Mouse (Mus musculus) intestine, embryonic 14.5 days (tissue): ENCODE data around the gene Kif1a. TPM values are rescaled to one million over a fixed set of nuclear protein-coding genes. Genes with fewer than 3 reads are reported as not detected.
A peak's percentile ranks its signal among the peaks of the same experiment; 100 is the strongest.

Experiments used
- ATAC-seq: fragments of 200-750 bp; cut with Nextera tagmentation; replicated peaks from 2 replicates; pipeline ENCODE4 v1.8.0; 2017; ENCODE audit warnings: low read depth, moderate number of reproducible peaks, moderate TSS enrichment, moderate library complexity; ENCODE audit not compliant: low FRiP score, low TSS enrichment
- DNase-seq: peaks from one replicate; pipeline ENCODE4 v3.0.0-alpha.2; 2018; ENCODE audit warnings: low spot score
- H3K27ac ChIP-seq: fragments of 300-500 bp; sonication (generic); 2 replicates; pipeline ENCODE4 v1.5.1; 2014; ENCODE audit warnings: low read depth, mild to moderate bottlenecking, control low read depth
- H3K27me3 ChIP-seq: fragments of 300-500 bp; sonication (generic); replicated peaks from 2 replicates; pipeline ENCODE4 v1.6.1; 2014; ENCODE audit warnings: low read length, control low read depth; ENCODE audit not compliant: control insufficient read depth, insufficient read depth
- H3K36me3 ChIP-seq: fragments of 300-500 bp; sonication (generic); 2 replicates; pipeline ENCODE4 v1.6.1; 2014; ENCODE audit warnings: low read length, control low read depth; ENCODE audit not compliant: control insufficient read depth, insufficient read depth
- H3K4me1 ChIP-seq: fragments of 300-500 bp; sonication (generic); replicated peaks from 2 replicates; pipeline ENCODE4 v1.6.1; 2014; ENCODE audit warnings: low read length, control low read depth, mixed read lengths; ENCODE audit not compliant: control insufficient read depth, insufficient read depth
- H3K4me2 ChIP-seq: fragments of 300-500 bp; sonication (generic); 2 replicates; pipeline ENCODE4 v1.6.1; 2014; ENCODE audit warnings: low read length
- H3K4me3 ChIP-seq: fragments of 300-500 bp; sonication (generic); 2 replicates; pipeline ENCODE4 v1.5.1; 2014; ENCODE audit warnings: low read depth, low read length, control low read depth, mixed read lengths
- H3K9ac ChIP-seq: fragments of 300-500 bp; sonication (generic); 2 replicates; pipeline ENCODE4 v1.6.1; 2014; ENCODE audit warnings: mild to moderate bottlenecking, low read length
- H3K9me3 ChIP-seq: fragments of 300-500 bp; sonication (generic); 2 replicates; pipeline ENCODE4 v1.6.1; 2016; ENCODE audit warnings: low read length, control low read depth; ENCODE audit not compliant: control insufficient read depth
- WGBS: fragments of 180-500 bp; shearing (Covaris S2); extraction: QIAGEN DNeasy Blood & Tissue Kit; methylation state at CpG from one replicate; pipeline ENCODE4 v1.1.7; 2014; 5-methylcytosine and 5-hydroxymethylcytosine counted together
- polyA plus RNA-seq: library from polyadenylated mRNA; unstranded; fragments of >200 nt; fragmentation: Nextera tagmentation; extraction: Ambion mirVana; gene quantifications from 2 replicates; pipeline ENCODE4 v1.2.1, GENCODE M21; 2014

The Kif1a gene
- polyA plus RNA-seq, 1 experiment from 2014 or later: 15.8 TPM

- Histone ChIP-seq H3K36me3 (no peaks in the 10 kb centered on the region), H3K4me2 (peak overlapping the region; percentile 13; the same call in 1 of the 2 replicates), H3K9ac (no peak overlapping the region), H3K9me3 (no peaks in the 10 kb centered on the region), H3K4me3 (no peak overlapping the region), H3K27ac (no peak overlapping the region), H3K4me1 (no peaks in the 10 kb centered on the region), H3K27me3 (no peaks in the 10 kb centered on the region)
- DNase-seq (no peak), ATAC-seq (no peak)
- 42% methylated on average over 18 of the region's 23 CpGs for WGBS
Observed at GRCm38 (mm10) chr1:93051124-93051833, 50.5 kb downstream of the Kif1a start.

GRCm38 (mm10) chr1:93050071-93050470, 51.7 kb downstream of the Kif1a start:
- Histone ChIP-seq H3K9ac (no peak overlapping the region), H3K27ac (no peak overlapping the region), H3K4me2 (no peak overlapping the region), H3K4me3 (no peak overlapping the region), H3K4me1 (no peaks in the 10 kb centered on the region), H3K36me3 (no peaks in the 10 kb centered on the region), H3K9me3 (no peaks in the 10 kb centered on the region), H3K27me3 (no peaks in the 10 kb centered on the region)
- 86% methylated on average over 3 of the region's 3 CpGs for WGBS
- DNase-seq: no peak
- ATAC-seq: no peak

DNA sequence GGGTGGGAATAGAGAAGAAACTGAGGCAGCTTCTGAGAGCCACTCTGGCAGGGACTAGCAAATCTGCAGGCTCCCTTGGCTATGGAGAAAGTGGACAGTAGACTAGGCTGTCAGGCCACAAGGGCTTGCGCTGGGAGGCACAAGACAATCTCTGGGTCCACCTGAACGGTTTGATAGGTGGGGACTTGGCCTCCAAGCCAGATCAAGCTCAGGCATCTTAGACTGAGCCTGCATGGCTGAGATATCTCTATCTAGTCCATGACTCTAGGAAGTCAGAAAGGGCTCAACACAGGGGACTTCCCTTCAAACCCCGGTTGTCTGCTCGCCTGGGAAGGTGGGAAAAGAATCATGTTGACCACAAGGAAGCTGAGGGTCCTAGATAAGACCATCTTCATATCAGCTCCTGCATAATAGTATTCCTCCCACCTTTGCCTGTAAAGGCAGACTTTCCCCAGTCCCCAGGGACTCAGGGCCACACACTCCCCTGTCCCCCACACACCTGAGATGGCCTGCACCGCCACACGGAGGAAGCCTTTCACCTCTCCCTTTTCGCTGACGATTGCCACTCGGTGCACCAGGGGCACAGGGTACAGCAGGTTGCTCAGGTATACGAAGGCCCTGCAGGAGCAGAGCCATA, 55.5 kb downstream of the Kif1a start:
- no peak for ATAC-seq
- no peak for DNase-seq
- no peak overlapping the region for H3K27ac ChIP-seq
- no peaks in the 10 kb centered on the region for H3K36me3 ChIP-seq
- H3K9ac ChIP-seq: no peak overlapping the region
- no peaks in the 10 kb centered on the region for H3K9me3 ChIP-seq
- no peak overlapping the region for H3K4me3 ChIP-seq
- H3K4me2 ChIP-seq: no peak overlapping the region
- H3K4me1 ChIP-seq: no peaks in the 10 kb centered on the region
- H3K27me3 ChIP-seq: no peaks in the 10 kb centered on the region
- WGBS: 85% methylated on average over 10 of the region's 10 CpGs

- ATAC-seq: no peak
- Histone ChIP-seq H3K4me2 (no peak overlapping the region), H3K9me3 (no peaks in the 10 kb centered on the region), H3K36me3 (no peaks in the 10 kb centered on the region), H3K27me3 (no peaks in the 10 kb centered on the region), H3K27ac (no peak overlapping the region), H3K9ac (no peak overlapping the region), H3K4me3 (no peak overlapping the region), H3K4me1 (no peaks in the 10 kb centered on the region)
- no peak for DNase-seq
- WGBS: 62% methylated on average over 4 of the region's 4 CpGs
Observed at GRCm38 (mm10) chr1:93035981-93036380, 65.8 kb downstream of the Kif1a start.

DNA sequence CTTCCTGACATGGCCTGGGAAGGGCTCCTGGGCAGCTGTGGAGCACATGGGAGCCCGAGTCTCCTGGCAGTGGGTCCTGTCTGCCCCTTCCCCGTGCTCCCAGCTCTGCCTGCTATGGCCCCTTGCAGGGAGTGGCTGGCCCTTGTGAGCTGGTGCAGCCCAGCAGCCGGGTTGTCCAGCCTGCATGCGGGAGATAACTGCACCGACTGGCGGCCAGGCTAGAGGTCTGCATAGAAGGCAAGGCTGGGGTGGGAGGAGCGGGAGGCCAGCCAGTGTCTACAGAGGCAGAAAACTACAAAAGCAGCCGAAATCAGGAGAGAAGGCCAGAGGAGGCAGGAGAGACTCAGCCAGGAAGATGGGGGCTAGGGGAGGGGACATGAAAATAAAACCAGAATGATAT, 67.8 kb downstream of the Kif1a start:
- no peak for DNase-seq
- H3K9me3 ChIP-seq: no peaks in the 10 kb centered on the region
- H3K27ac ChIP-seq: no peak overlapping the region
- no peaks in the 10 kb centered on the region for H3K4me1 ChIP-seq
- no peak overlapping the region for H3K4me2 ChIP-seq
- H3K27me3 ChIP-seq: no peaks in the 10 kb centered on the region
- H3K36me3 ChIP-seq: no peaks in the 10 kb centered on the region
- 55% methylated on average over 8 of the region's 8 CpGs for WGBS
- H3K9ac ChIP-seq: no peak overlapping the region
- ATAC-seq: no peak
- no peak overlapping the region for H3K4me3 ChIP-seq

GRCm38 (mm10) chr1:93031199-93031598, 70.6 kb downstream of the Kif1a start:
- Histone ChIP-seq H3K4me2 (no peak overlapping the region), H3K9me3 (no peaks in the 10 kb centered on the region), H3K27ac (no peak overlapping the region), H3K27me3 (no peaks in the 10 kb centered on the region), H3K4me3 (no peak overlapping the region), H3K36me3 (no peaks in the 10 kb centered on the region), H3K4me1 (no peaks in the 10 kb centered on the region), H3K9ac (no peak overlapping the region)
- ATAC-seq (no peak), DNase-seq (no peak)
- 82% methylated on average over 3 of the region's 3 CpGs for WGBS

- H3K36me3 ChIP-seq: no peaks in the 10 kb centered on the region
- H3K9me3 ChIP-seq: no peaks in the 10 kb centered on the region
- no peak overlapping the region for H3K4me3 ChIP-seq
- H3K4me2 ChIP-seq: no peak overlapping the region
- H3K4me1 ChIP-seq: no peaks in the 10 kb centered on the region
- ATAC-seq (no peak), DNase-seq (no peak)
- H3K27ac ChIP-seq: no peak overlapping the region
- 70% methylated on average over 2 of the region's 2 CpGs for WGBS
- no peaks in the 10 kb centered on the region for H3K27me3 ChIP-seq
- H3K9ac ChIP-seq: no peak overlapping the region
Observed at GRCm38 (mm10) chr1:93030060-93030459, 71.7 kb downstream of the Kif1a start.

DNA sequence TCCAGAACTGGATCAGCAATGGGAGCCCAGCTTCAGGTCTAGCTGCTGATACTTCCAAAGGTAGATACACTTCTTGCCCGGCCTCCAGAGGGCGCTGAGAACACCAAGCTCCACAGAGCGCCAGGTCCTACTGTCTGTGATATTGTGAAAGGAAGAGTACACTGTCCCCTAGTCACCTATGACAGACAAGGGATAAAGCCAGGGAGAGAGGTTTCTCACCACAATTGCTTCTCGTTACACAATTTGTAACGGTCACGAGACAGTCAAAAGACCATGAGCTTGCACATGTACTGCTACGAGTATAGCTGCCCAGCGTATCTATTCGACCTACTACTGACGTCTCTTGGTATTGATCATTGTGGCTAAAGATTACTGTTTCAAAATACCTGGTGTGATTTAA, 72.4 kb downstream of the Kif1a start:
- 94% methylated on average over 10 of the region's 10 CpGs for WGBS
- Histone ChIP-seq H3K9ac (no peak overlapping the region), H3K36me3 (no peaks in the 10 kb centered on the region), H3K9me3 (no peaks in the 10 kb centered on the region), H3K27me3 (no peaks in the 10 kb centered on the region), H3K4me2 (no peak overlapping the region), H3K27ac (no peak overlapping the region), H3K4me1 (no peaks in the 10 kb centered on the region), H3K4me3 (no peak overlapping the region)
- ATAC-seq (no peak), DNase-seq (no peak)

- Histone ChIP-seq H3K4me1 (no peaks in the 10 kb centered on the region), H3K4me2 (no peak overlapping the region), H3K4me3 (no peak overlapping the region), H3K27me3 (no peaks in the 10 kb centered on the region), H3K9me3 (no peaks in the 10 kb centered on the region), H3K36me3 (no peaks in the 10 kb centered on the region), H3K9ac (no peak overlapping the region), H3K27ac (no peak overlapping the region)
- 86% methylated on average over 8 of the region's 8 CpGs for WGBS
- no peak for DNase-seq
- ATAC-seq: no peak
Observed at GRCm38 (mm10) chr1:93026600-93026999, 75.2 kb downstream of the Kif1a start.
